Mouse (Mus musculus): ENCODE measurements around the gene Trim31. TPM values are rescaled to one million over a fixed set of nuclear protein-coding genes. Genes with fewer than 3 reads are reported as not detected.

The Trim31 gene
- total and polyA plus RNA-seq, 3 experiments: not detected

DNA sequence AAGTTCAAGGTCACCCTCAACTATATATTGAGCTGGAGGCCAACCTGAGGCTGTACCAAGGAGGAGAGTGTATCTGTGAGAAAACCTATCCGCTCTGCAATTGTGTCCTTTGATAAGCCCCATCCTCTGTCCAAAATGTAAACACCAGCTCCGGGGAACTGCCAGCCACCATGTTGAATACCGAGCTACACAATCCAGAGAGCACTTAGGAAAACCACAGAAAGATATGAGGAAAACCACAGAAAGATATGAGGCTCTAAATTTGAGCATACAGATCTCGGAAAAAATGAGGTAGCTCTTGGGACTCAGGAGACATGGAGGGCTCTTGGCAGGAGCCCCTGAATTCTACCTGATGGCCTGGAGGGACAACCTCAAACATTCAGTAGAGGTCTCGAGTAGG lies 4.5 kb upstream of the Trim31 start:
- DNase-seq (ENCODE audit: low read depth, low spot score): peak; percentile 44
- Histone ChIP-seq H3K9me3 (replicated peaks; ENCODE audit: insufficient read depth, low read length) (no peaks in the 10 kb centered on the region), H3K79me2 (ENCODE audit: control insufficient read depth, insufficient read depth, low read length, poor library complexity) (no peaks in the 10 kb centered on the region), H3K36me3 (ENCODE audit: control insufficient read depth in 1 of 2, insufficient read depth in 2 of 2, low read length in 2 of 2) (peaks cover 0 to 14% of the 10 kb centered on the region in 2 experiments; a peak in 2 of 4 replicates), H3K4me3 (ENCODE audit: control insufficient read depth in 1 of 2, insufficient read depth in 1 of 2, low read depth in 2 of 2, low read length in 2 of 2) (no peak overlapping the region), H3K27ac (ENCODE audit: control insufficient read depth, low read depth, low read length) (no peak overlapping the region), H3K4me1 (ENCODE audit: control insufficient read depth in 1 of 2, insufficient read depth in 2 of 2, low read length in 2 of 2) (peaks cover 0 to 12% of the 10 kb centered on the region in 2 experiments; a peak in 2 of 4 replicates), H3K9ac (ENCODE audit: control insufficient read depth, low read depth, low read length, poor library complexity, severe bottlenecking) (no peak overlapping the region), H3K27me3 (ENCODE audit: control insufficient read depth in 1 of 2, insufficient read depth in 2 of 2, low read length in 2 of 2) (peaks cover 0 to 1% of the 10 kb centered on the region in 2 experiments; a peak in 3 of 4 replicates)
- TF ChIP-seq GABPA (IDR thresholded peaks at IDR 0.05; ENCODE audit: low read depth, low read length): no peak
- TF ChIP-seq BHLHE40 (IDR thresholded peaks at IDR 0.05; ENCODE audit: borderline replicate concordance, low read depth, low read length): no peak
- TF ChIP-seq ZC3H11A (IDR thresholded peaks at IDR 0.05; ENCODE audit: low read depth, low read length): no peak
- TF ChIP-seq UBTF (IDR thresholded peaks at IDR 0.05; ENCODE audit: borderline replicate concordance, insufficient read depth, low read depth, low read length): no peak
- no peak for TF ChIP-seq NRF1 (IDR thresholded peaks at IDR 0.05; ENCODE audit: insufficient read depth, low read depth, low read length, poor library complexity, severe bottlenecking)
- TF ChIP-seq HCFC1 (IDR thresholded peaks at IDR 0.05; ENCODE audit: low read depth, low read length): no peak
- peak; percentile 32; the same call in 1 of the 2 replicates for TF ChIP-seq SIN3A (IDR thresholded peaks at IDR 0.05; ENCODE audit: low read length)
- peak; percentile 65; the same call in 1 of the 2 replicates for TF ChIP-seq MAFK (IDR thresholded peaks at IDR 0.05; ENCODE audit: borderline replicate concordance, low read depth, low read length)
- no peak for TF ChIP-seq MYB (IDR thresholded peaks at IDR 0.05; ENCODE audit: low read depth, low read length)
- peak; percentile 59; the same call in 1 of the 2 replicates for TF ChIP-seq MEF2A (IDR thresholded peaks at IDR 0.05; ENCODE audit: extremely low read depth, insufficient replicate concordance, low read depth, low read length, poor library complexity, severe bottlenecking)
- TF ChIP-seq MAZ (IDR thresholded peaks at IDR 0.05; ENCODE audit: low read depth, low read length): no peak
- no peak for TF ChIP-seq CHD1 (IDR thresholded peaks at IDR 0.05; ENCODE audit: low read depth, low read length)
- TF ChIP-seq RAD21 (IDR thresholded peaks at IDR 0.05; ENCODE audit: low read depth, low read length): no peak
- no peak for TF ChIP-seq POLR2A (IDR thresholded peaks at IDR 0.05; ENCODE audit: control insufficient read depth in 1 of 2, insufficient read depth in 1 of 2, low read depth in 1 of 2, low read length in 2 of 2, poor library complexity in 1 of 2)
- TF ChIP-seq EP300 (IDR thresholded peaks at IDR 0.05; ENCODE audit: low read depth in 1 of 2, low read length in 2 of 2): peak in 1 of 2 experiments; percentile 61; a peak in 2 of 4 replicates
- TF ChIP-seq GATA1 (IDR thresholded peaks at IDR 0.05; ENCODE audit: low read depth, low read length): peak; percentile 68
- TF ChIP-seq RCOR1 (IDR thresholded peaks at IDR 0.05; ENCODE audit: low read depth, low read length): peak; percentile 92
- TF ChIP-seq TCF12 (IDR thresholded peaks at IDR 0.05; ENCODE audit: low read depth, low read length): no peak
- no peak for TF ChIP-seq TAL1 (IDR thresholded peaks at IDR 0.05; ENCODE audit: low read length)
- no peak for TF ChIP-seq MYC (IDR thresholded peaks at IDR 0.05; ENCODE audit: low read depth, low read length)
- TF ChIP-seq NELFE (IDR thresholded peaks at IDR 0.05; ENCODE audit: low read depth, low read length): no peak
- TF ChIP-seq ELF1 (IDR thresholded peaks at IDR 0.05; ENCODE audit: low read depth, low read length): no peak
- no peak for TF ChIP-seq USF1 (IDR thresholded peaks at IDR 0.05; ENCODE audit: low read depth, low read length)
- no peak for TF ChIP-seq POLR2AphosphoS5 (IDR thresholded peaks at IDR 0.05; ENCODE audit: borderline replicate concordance, low read depth, low read length)
- TF ChIP-seq ETS1 (IDR thresholded peaks at IDR 0.05; ENCODE audit: low read depth, low read length): peak; percentile 58
- no peak for TF ChIP-seq POLR2AphosphoS2 (IDR thresholded peaks at IDR 0.05; ENCODE audit: low read length)
- TF ChIP-seq MXI1 (IDR thresholded peaks at IDR 0.05; ENCODE audit: low read depth, low read length): no peak
- TF ChIP-seq ZNF384 (IDR thresholded peaks at IDR 0.05; ENCODE audit: low read depth, low read length): no peak
- TF ChIP-seq ZMIZ1 (IDR thresholded peaks at IDR 0.05; ENCODE audit: low read depth, low read length): no peak
- TF ChIP-seq MAX (IDR thresholded peaks at IDR 0.05; ENCODE audit: low read length): no peak
- no peak for TF ChIP-seq SMC3 (IDR thresholded peaks at IDR 0.05; ENCODE audit: low read depth, low read length)
- TF ChIP-seq USF2 (IDR thresholded peaks at IDR 0.05; ENCODE audit: borderline replicate concordance in 1 of 2, insufficient read depth in 1 of 2, low read depth in 1 of 2, low read length in 2 of 2): no peak
- TF ChIP-seq CTCF (IDR thresholded peaks at IDR 0.05 in 2 of 3, conservative IDR thresholded peaks at IDR 0.05 in 1 of 3; ENCODE audit: control insufficient read depth in 1 of 3, insufficient read depth in 1 of 3, low read depth in 2 of 3, low read length in 3 of 3, poor library complexity in 1 of 3, severe bottlenecking in 1 of 3): no peak
- TF ChIP-seq TBP (IDR thresholded peaks at IDR 0.05; ENCODE audit: low read depth, low read length): no peak
- no peak for TF ChIP-seq KAT2A (conservative IDR thresholded peaks at IDR 0.05; ENCODE audit: low read depth, low read length)
- no peak for TF ChIP-seq JUND (IDR thresholded peaks at IDR 0.05; ENCODE audit: low read depth, low read length)
- no peak for TF ChIP-seq CHD2 (IDR thresholded peaks at IDR 0.05; ENCODE audit: low read length)
- no peak for TF ChIP-seq E2F4 (IDR thresholded peaks at IDR 0.05; ENCODE audit: borderline replicate concordance, low read depth, low read length)

All from MEL (cell line).